Mouse (Mus musculus) cerebellum, adult 2 months (tissue): Measurements from ENCODE around the gene Cabp2. TPM values are rescaled to one million over a fixed set of nuclear protein-coding genes. Genes with fewer than 3 reads are reported as not detected.
A peak's percentile ranks its signal among the peaks of the same experiment; 100 is the strongest.

Experiments used
- DNase-seq, 2 experiments: peaks; one replicate each; pipeline ENCODE4 v3.0.0; 2021
- H3K27ac ChIP-seq: fragments of 200-500 bp; 2 replicates; pipeline ENCODE4 v1.5.1; 2012; ENCODE audit warnings: low read length, control low read depth, inconsistent platforms; ENCODE audit not compliant: insufficient read depth
- H3K27me3 ChIP-seq: fragments of 200-500 bp; 2 replicates; pipeline ENCODE4 v1.6.1; 2012; ENCODE audit warnings: inconsistent platforms, mild to moderate bottlenecking, low read length, moderate library complexity; ENCODE audit not compliant: control insufficient read depth, insufficient read depth
- H3K4me1 ChIP-seq: fragments of 200-500 bp; 2 replicates; pipeline ENCODE4 v1.6.1; 2011; ENCODE audit warnings: low read length; ENCODE audit not compliant: control insufficient read depth, insufficient read depth
- H3K4me3 ChIP-seq: fragments of 200-500 bp; replicated peaks from 2 replicates; pipeline ENCODE3; 2011; ENCODE audit warnings: mild to moderate bottlenecking, low read depth, low read length, control low read depth; ENCODE audit not compliant: insufficient read depth
- CTCF ChIP-seq: fragments of 200-500 bp; IDR thresholded peaks from 2 replicates; pipeline ENCODE4 v1.5.1; 2011; ENCODE audit warnings: low read depth, mild to moderate bottlenecking, control low read depth, low read length, moderate library complexity, borderline replicate concordance; ENCODE audit not compliant: insufficient read depth
- POLR2A ChIP-seq: fragments of 200-500 bp; IDR thresholded peaks from 2 replicates; pipeline ENCODE4 v1.6.1; 2011; ENCODE audit warnings: low read length, control low read depth, borderline replicate concordance; ENCODE audit not compliant: insufficient read depth
- WGBS: fragments of 180-500 bp; shearing (Covaris S2); methylation state at CpG from one replicate; pipeline ENCODE4 v1.1.7; 2018; 5-methylcytosine and 5-hydroxymethylcytosine counted together
- polyA plus RNA-seq: library from polyadenylated mRNA; depleted of rRNA; stranded (reverse); fragments of >200 nt; gene quantifications from 2 replicates; pipeline ENCODE4 v1.2.3, GENCODE M21; 2012

Cabp2 gene
- polyA plus RNA-seq, 1 experiment, result 5.5 TPM

DNA sequence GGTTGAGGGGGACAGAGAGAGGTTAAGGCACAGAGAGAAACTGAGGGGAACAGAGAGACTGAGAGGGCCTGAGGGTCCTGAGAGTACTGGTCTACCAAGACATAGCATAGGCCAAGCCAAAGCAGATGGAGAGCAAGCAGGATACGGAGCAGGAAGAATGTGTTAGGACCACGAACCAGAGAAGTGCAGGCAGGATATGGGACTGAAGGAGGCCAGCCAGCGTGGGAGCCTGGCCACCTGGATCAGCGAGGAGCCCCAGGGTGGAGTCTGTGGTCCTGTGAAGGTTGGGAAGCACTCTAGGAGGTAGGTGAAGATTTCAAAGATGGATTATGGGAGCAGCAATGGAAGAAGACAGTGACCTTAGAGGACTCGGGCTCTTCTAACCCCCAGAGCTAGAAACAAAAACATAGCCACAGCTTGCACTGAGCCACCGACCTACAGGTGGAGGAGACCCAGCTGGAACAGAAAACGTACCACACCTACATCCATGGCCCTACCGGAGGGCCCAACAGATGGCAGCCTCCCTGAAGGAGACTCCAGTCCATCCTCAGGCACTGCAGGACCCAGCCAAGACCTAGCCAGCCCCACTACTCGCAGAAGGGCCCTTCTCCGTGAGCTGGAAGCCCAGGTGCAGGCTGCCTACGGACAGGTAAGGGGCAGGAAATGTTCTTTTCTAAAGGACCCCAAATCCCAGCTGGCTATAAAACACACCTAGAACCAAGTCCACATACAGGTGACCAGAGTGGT lies 1.0 kb downstream of the Cabp2 start:
- no peak overlapping the region for H3K4me3 ChIP-seq
- DNase-seq, result peak; percentile 56 to 58
- H3K27me3 ChIP-seq, result no peaks in the 10 kb centered on the region
- 9% methylated on average over 11 of the region's 11 CpGs for WGBS
- TF ChIP-seq CTCF (no peak), POLR2A (no peak)
- H3K27ac ChIP-seq, result peak overlapping the region; percentile 94
- peaks cover 59% of the 10 kb centered on the region for H3K4me1 ChIP-seq

DNA sequence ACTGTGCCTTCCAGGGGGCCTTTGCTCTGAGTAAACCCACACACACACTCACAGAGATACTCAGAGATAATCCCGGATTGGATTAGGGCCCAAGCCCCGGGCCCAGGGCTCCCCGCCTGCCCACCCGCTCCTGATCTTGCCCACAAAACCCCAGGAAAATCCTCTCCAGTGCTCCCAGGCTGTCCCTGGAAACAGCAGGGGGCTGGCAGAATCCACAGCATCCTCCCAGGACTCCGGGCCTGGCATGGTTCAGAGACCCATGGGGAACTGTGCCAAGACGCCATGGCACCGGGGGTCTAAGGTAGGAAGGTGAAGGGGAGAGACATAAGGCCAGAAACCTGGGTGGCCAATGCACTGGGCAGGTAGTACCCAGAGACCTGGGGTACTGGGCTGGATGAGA lies 1.9 kb downstream of the Cabp2 start:
- 51% methylated on average over 7 of the region's 7 CpGs for WGBS

DNA sequence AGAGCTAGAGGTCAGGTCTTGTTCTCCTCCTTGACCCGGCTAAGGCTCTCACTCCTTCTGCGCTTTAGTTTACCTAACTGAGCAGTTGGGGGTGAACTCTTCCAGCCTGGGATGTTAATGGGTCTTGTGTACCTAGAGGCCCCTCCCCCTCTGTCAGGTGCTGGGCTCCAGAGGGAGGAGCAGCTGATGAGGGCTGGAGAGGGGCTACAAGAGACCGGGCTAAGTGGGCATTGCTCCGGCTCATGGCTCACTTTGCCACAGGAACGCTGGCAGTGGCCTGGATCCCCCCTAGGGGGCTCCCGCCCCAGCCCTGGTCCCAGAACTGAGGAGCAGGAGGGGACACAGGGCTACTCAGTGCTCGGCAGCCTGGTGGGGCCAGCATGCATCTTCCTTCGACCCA lies 2.4 kb downstream of the Cabp2 start:
- Histone ChIP-seq H3K4me3 (no peak overlapping the region), H3K27me3 (no peaks in the 10 kb centered on the region), H3K27ac (peak overlapping the region; percentile 94), H3K4me1 (peaks cover 51% of the 10 kb centered on the region)
- 36% methylated on average over 8 of the region's 8 CpGs for WGBS
- DNase-seq, result no peak
- TF ChIP-seq POLR2A, result no peak
- TF ChIP-seq CTCF, result no peak

More for the DNA sequence above, 1.9 kb downstream of the Cabp2 start:
- Histone ChIP-seq H3K4me3 (no peak overlapping the region), H3K4me1 (peaks cover 52% of the 10 kb centered on the region), H3K27ac (peak overlapping the region; percentile 94), H3K27me3 (no peaks in the 10 kb centered on the region)
- DNase-seq, result peak in 1 of 2 experiments; percentile 39
- no peak for TF ChIP-seq CTCF
- TF ChIP-seq POLR2A, result no peak

DNA sequence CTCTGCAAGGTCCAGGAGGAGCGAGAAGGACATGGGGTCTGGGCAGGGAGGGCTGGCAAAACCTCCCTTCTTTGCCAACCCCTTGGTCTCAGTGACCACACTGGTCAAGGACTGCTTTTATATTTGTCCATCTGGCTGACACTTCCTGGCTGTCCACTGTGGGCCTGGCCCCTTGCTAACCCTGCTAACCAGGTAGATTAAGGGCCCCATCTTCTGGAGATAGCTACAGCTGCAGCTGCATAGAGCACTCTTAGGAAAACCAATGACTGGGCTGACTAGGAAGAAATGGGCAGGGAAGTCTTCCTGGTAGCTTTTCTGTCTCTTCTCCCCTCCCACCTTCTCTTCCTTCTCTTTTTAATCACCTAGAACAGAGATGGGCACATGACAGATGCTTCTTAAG lies 3.6 kb downstream of the Cabp2 start:
- no peak for TF ChIP-seq POLR2A
- TF ChIP-seq CTCF, result peak; percentile 56; the same call in 1 of the 2 replicates
- Histone ChIP-seq H3K4me1 (peaks cover 42% of the 10 kb centered on the region), H3K4me3 (no peak overlapping the region), H3K27ac (peak overlapping the region; percentile 94; the same call in 1 of the 2 replicates), H3K27me3 (no peaks in the 10 kb centered on the region)
- WGBS, result 88% methylated on average over 1 of the region's 1 CpGs
- peak in 1 of 2 experiments; percentile 11 for DNase-seq

- DNase-seq, result no peak
- peaks cover 36% of the 10 kb centered on the region for H3K4me1 ChIP-seq
- WGBS, result 94% methylated on average over 15 of the region's 15 CpGs
- TF ChIP-seq POLR2A (no peak), CTCF (no peak)
- no peak overlapping the region for H3K4me3 ChIP-seq
- H3K27me3 ChIP-seq, result no peaks in the 10 kb centered on the region
- no peak overlapping the region for H3K27ac ChIP-seq
Measured at GRCm38 (mm10) chr19:4086156-4086555, 4.8 kb downstream of the Cabp2 start.

DNA sequence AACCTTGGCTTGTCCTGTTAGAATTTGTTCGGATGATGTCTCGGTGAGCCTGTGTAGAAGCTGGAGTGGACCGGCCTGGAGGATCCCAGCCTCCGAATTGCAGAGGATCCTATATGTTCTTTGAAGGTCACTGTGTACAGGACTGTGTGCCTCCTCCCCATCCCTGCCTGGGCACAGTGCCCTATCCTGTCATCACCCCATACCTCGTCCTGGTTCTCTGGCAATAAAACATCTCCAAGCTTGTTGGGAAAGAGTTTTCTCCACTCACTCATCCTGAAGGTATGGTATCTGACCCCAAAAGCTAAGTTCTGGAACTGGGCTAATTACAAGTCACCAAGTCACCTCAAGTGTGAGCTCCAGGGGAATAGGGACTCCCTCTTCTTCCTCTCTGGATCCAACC lies 5.7 kb downstream of the Cabp2 start:
- Histone ChIP-seq H3K4me1 (peaks cover 30% of the 10 kb centered on the region), H3K27me3 (no peaks in the 10 kb centered on the region), H3K27ac (no peak overlapping the region), H3K4me3 (no peak overlapping the region)
- DNase-seq, result no peak
- no peak for TF ChIP-seq CTCF
- no peak for TF ChIP-seq POLR2A
- 68% methylated on average over 5 of the region's 5 CpGs for WGBS

- no peak overlapping the region for H3K4me3 ChIP-seq
- no peak overlapping the region for H3K27ac ChIP-seq
- WGBS, result 70% methylated on average over 5 of the region's 5 CpGs
- H3K4me1 ChIP-seq, result peaks cover 19% of the 10 kb centered on the region
- TF ChIP-seq CTCF (no peak), POLR2A (no peak)
- no peak for DNase-seq
- H3K27me3 ChIP-seq, result no peaks in the 10 kb centered on the region
Measured at GRCm38 (mm10) chr19:4088146-4088545, 6.8 kb downstream of the Cabp2 start.

GRCm38 (mm10) chr19:4089128-4089527 lies 7.8 kb downstream of the Cabp2 start:
- no peak for DNase-seq
- no peaks in the 10 kb centered on the region for H3K27me3 ChIP-seq
- peaks cover 9% of the 10 kb centered on the region for H3K4me1 ChIP-seq
- H3K27ac ChIP-seq, result no peak overlapping the region
- TF ChIP-seq POLR2A (no peak), CTCF (no peak)
- WGBS, result 36% methylated on average over 6 of the region's 6 CpGs
- H3K4me3 ChIP-seq, result no peak overlapping the region
